Mouse (Mus musculus) urinary bladder, postnatal 25 days (tissue): ENCODE measurements around the gene Pgpep1.

ENCODE experiments used
- DNase-seq: peaks from one replicate; pipeline ENCODE4 v3.0.0; 2022; ENCODE audit warnings: low spot score

Pgpep1 gene

GRCm38 (mm10) chr8:70659604-70660272, 450 bp downstream of the Pgpep1 start:
- peak; percentile 82 for DNase-seq

GRCm38 (mm10) chr8:70658897-70659603, 1.1 kb downstream of the Pgpep1 start:
- no peak for DNase-seq

- DNase-seq: no peak
Measured at GRCm38 (mm10) chr8:70657739-70658138, 2.4 kb downstream of the Pgpep1 start.

- DNase-seq: no peak
Measured at GRCm38 (mm10) chr8:70657214-70657613, 3.0 kb downstream of the Pgpep1 start.

- DNase-seq: no peak
Measured at GRCm38 (mm10) chr8:70656193-70656790, 3.9 kb downstream of the Pgpep1 start.

GRCm38 (mm10) chr8:70655469-70655868, 4.7 kb downstream of the Pgpep1 start:
- DNase-seq: no peak

- no peak for DNase-seq
Measured at GRCm38 (mm10) chr8:70654121-70654520, 6.1 kb downstream of the Pgpep1 start.

GRCm38 (mm10) chr8:70653226-70653625, 7.0 kb downstream of the Pgpep1 start:
- DNase-seq: peak; percentile 57

GRCm38 (mm10) chr8:70650351-70650750, 9.8 kb downstream of the Pgpep1 start:
- DNase-seq: no peak

- DNase-seq: peak; percentile 61
Measured at GRCm38 (mm10) chr8:70649324-70649723, 10.9 kb downstream of the Pgpep1 start.

GRCm38 (mm10) chr8:70648921-70649320, 11.3 kb downstream of the Pgpep1 start:
- no peak for DNase-seq

- DNase-seq: no peak
Measured at GRCm38 (mm10) chr8:70648164-70648442, 12.1 kb downstream of the Pgpep1 start.

GRCm38 (mm10) chr8:70647343-70648163, 12.6 kb downstream of the Pgpep1 start:
- no peak for DNase-seq

GRCm38 (mm10) chr8:70646775-70647174, 13.4 kb downstream of the Pgpep1 start:
- DNase-seq: no peak

- DNase-seq: no peak
Measured at GRCm38 (mm10) chr8:70646369-70646768, 13.8 kb downstream of the Pgpep1 start.

- no peak for DNase-seq
Measured at GRCm38 (mm10) chr8:70645501-70646224, 14.5 kb downstream of the Pgpep1 start.

GRCm38 (mm10) chr8:70644065-70644464, 16.1 kb downstream of the Pgpep1 start:
- DNase-seq: no peak

- no peak for DNase-seq
Measured at GRCm38 (mm10) chr8:70643019-70643418, 17.2 kb downstream of the Pgpep1 start.

- DNase-seq: no peak
Measured at GRCm38 (mm10) chr8:70638752-70639151, 21.4 kb downstream of the Pgpep1 start.

GRCm38 (mm10) chr8:70636838-70637237, 23.4 kb downstream of the Pgpep1 start:
- DNase-seq: no peak

GRCm38 (mm10) chr8:70635527-70635926, 24.7 kb downstream of the Pgpep1 start:
- DNase-seq: no peak

- peak; percentile 53 for DNase-seq
Measured at GRCm38 (mm10) chr8:70634066-70634465, 26.1 kb downstream of the Pgpep1 start.
